Mouse (Mus musculus) olfactory bulb, adult 2 months (tissue): ENCODE measurements around the gene Slc27a1. TPM values are rescaled to one million over a fixed set of nuclear protein-coding genes. Genes with fewer than 3 reads are reported as not detected.
A peak's percentile ranks its signal among the peaks of the same experiment; 100 is the strongest.

Source experiments
- H3K27ac ChIP-seq: fragments of 200-500 bp; 2 replicates; pipeline ENCODE4 v1.5.1; 2012; ENCODE audit warnings: low read depth, low read length; ENCODE audit not compliant: insufficient read depth
- H3K4me1 ChIP-seq: fragments of 200-500 bp; 2 replicates; pipeline ENCODE4 v1.6.1; 2012; ENCODE audit warnings: low read length; ENCODE audit not compliant: control insufficient read depth, insufficient read depth
- H3K4me3 ChIP-seq: fragments of 200-500 bp; 2 replicates; pipeline ENCODE4 v1.5.1; 2012; ENCODE audit warnings: mild to moderate bottlenecking, low read depth, low read length, moderate library complexity; ENCODE audit not compliant: insufficient read depth
- CTCF ChIP-seq: fragments of 200-500 bp; IDR thresholded peaks from 2 replicates; pipeline ENCODE4 v1.5.1; 2012; ENCODE audit warnings: low read depth, mild to moderate bottlenecking, low read length, moderate library complexity; ENCODE audit not compliant: insufficient read depth
- POLR2A ChIP-seq: fragments of 200-500 bp; IDR thresholded peaks from 2 replicates; pipeline ENCODE4 v1.6.1; 2012; ENCODE audit warnings: mild to moderate bottlenecking, low read depth, low read length, moderate library complexity; ENCODE audit not compliant: insufficient read depth
- WGBS: fragments of 180-500 bp; shearing (Covaris S2); methylation state at CpG from one replicate; pipeline ENCODE4 v1.1.7; 2018; 5-methylcytosine and 5-hydroxymethylcytosine counted together
- polyA plus RNA-seq: library from polyadenylated mRNA; stranded (reverse); fragments of >200 nt; gene quantifications from 2 replicates; pipeline ENCODE4 v1.2.4, GENCODE M21; 2012; ENCODE audit warnings: low replicate concordance; ENCODE audit not compliant: missing spikeins, insufficient read depth, insufficient read length

Gene Slc27a1
- polyA plus RNA-seq, 1 experiment: not detected

- H3K27ac ChIP-seq: no peak overlapping the region
- H3K4me3 ChIP-seq: no peak overlapping the region
- peaks cover 24% of the 10 kb centered on the region for H3K4me1 ChIP-seq
- WGBS: 83% methylated on average over 9 of the region's 9 CpGs
- TF ChIP-seq CTCF (no peak), POLR2A (no peak)
Measured at GRCm38 (mm10) chr8:71626753-71627152, 58.1 kb downstream of the Slc27a1 start.

- H3K4me1 ChIP-seq: peaks cover 24% of the 10 kb centered on the region
- WGBS: 56% methylated on average over 9 of the region's 9 CpGs
- TF ChIP-seq CTCF (no peak), POLR2A (no peak)
- no peak overlapping the region for H3K27ac ChIP-seq
- no peak overlapping the region for H3K4me3 ChIP-seq
Measured at GRCm38 (mm10) chr8:71627265-71628099, 58.8 kb downstream of the Slc27a1 start.

GRCm38 (mm10) chr8:71628396-71629095, 59.9 kb downstream of the Slc27a1 start:
- Histone ChIP-seq H3K4me1 (peaks cover 24% of the 10 kb centered on the region), H3K27ac (no peak overlapping the region), H3K4me3 (peak overlapping the region; percentile 45)
- whole genome bisulfite sequencing: 13% methylated on average over 16 of the region's 16 CpGs
- no peak for TF ChIP-seq CTCF
- no peak for TF ChIP-seq POLR2A

GRCm38 (mm10) chr8:71629096-71629697, 60.5 kb downstream of the Slc27a1 start:
- WGBS: 1% methylated on average over 55 of the region's 55 CpGs
- H3K27ac ChIP-seq: no peak overlapping the region
- peak overlapping the region; percentile 45 for H3K4me3 ChIP-seq
- TF ChIP-seq POLR2A (0 out of 2 replicates have a peak, but pooled peaks have one; percentile 19), CTCF (peak; percentile 41; the same call in 1 of the 2 replicates)
- peaks cover 28% of the 10 kb centered on the region for H3K4me1 ChIP-seq

- Histone ChIP-seq H3K4me3 (peak overlapping the region; percentile 45), H3K4me1 (peaks cover 28% of the 10 kb centered on the region), H3K27ac (no peak overlapping the region)
- WGBS: 13% methylated on average over 25 of the region's 25 CpGs
- TF ChIP-seq POLR2A (no peak), CTCF (no peak)
Measured at GRCm38 (mm10) chr8:71629781-71630212, 61.1 kb downstream of the Slc27a1 start.

- 90% methylated on average over 6 of the region's 6 CpGs for WGBS
- peaks cover 28% of the 10 kb centered on the region for H3K4me1 ChIP-seq
Measured at GRCm38 (mm10) chr8:71630761-71631160, 62.1 kb downstream of the Slc27a1 start.

GRCm38 (mm10) chr8:71631897-71632296, 63.2 kb downstream of the Slc27a1 start:
- Histone ChIP-seq H3K4me1 (peaks cover 28% of the 10 kb centered on the region), H3K27ac (no peak overlapping the region), H3K4me3 (no peak overlapping the region)
- no peak for TF ChIP-seq POLR2A
- TF ChIP-seq CTCF: no peak
- 64% methylated on average over 2 of the region's 2 CpGs for WGBS

More at GRCm38 (mm10) chr8:71630761-71631160, 62.1 kb downstream of the Slc27a1 start:
- Histone ChIP-seq H3K4me3 (no peak overlapping the region), H3K27ac (no peak overlapping the region)
- TF ChIP-seq CTCF (no peak), POLR2A (no peak)

- Histone ChIP-seq H3K27ac (no peak overlapping the region), H3K4me1 (peaks cover 22% of the 10 kb centered on the region), H3K4me3 (no peak overlapping the region)
- TF ChIP-seq CTCF (no peak), POLR2A (no peak)
- WGBS: 29% methylated on average over 19 of the region's 22 CpGs
Measured at GRCm38 (mm10) chr8:71633164-71633563, 64.5 kb downstream of the Slc27a1 start.

- TF ChIP-seq POLR2A: no peak
- no peak for TF ChIP-seq CTCF
- WGBS: 30% methylated on average over 26 of the region's 26 CpGs
- no peak overlapping the region for H3K4me3 ChIP-seq
- H3K4me1 ChIP-seq: peaks cover 17% of the 10 kb centered on the region
- H3K27ac ChIP-seq: no peak overlapping the region
Measured at GRCm38 (mm10) chr8:71633981-71634667, 65.4 kb downstream of the Slc27a1 start.

Other genes starting within 250 kb of the Slc27a1 start
- gene Use1, start 202.0 kb upstream of the Slc27a1 start, polyA plus RNA-seq: not detected in 2 replicates
- gene Ocel1, start 197.6 kb upstream of the Slc27a1 start, polyA plus RNA-seq: not detected in 2 replicates
- gene Nr2f6, start 186.9 kb upstream of the Slc27a1 start, polyA plus RNA-seq: not detected in 2 replicates
- not detected in 2 replicates for gene Ushbp1, start 173.1 kb upstream of the Slc27a1 start, polyA plus RNA-seq
- not detected in 2 replicates for gene Babam1, start 172.0 kb upstream of the Slc27a1 start, polyA plus RNA-seq
- gene Ankle1, start 162.9 kb upstream of the Slc27a1 start, polyA plus RNA-seq: not detected in 2 replicates
- gene Abhd8, start 105.2 kb upstream of the Slc27a1 start, polyA plus RNA-seq: not detected in 2 replicates
- not detected in 2 replicates for gene Mrpl34, start 103.9 kb upstream of the Slc27a1 start, polyA plus RNA-seq
- not detected in 2 replicates for gene Dda1, start 99.7 kb upstream of the Slc27a1 start, polyA plus RNA-seq
- gene Ano8, start 82.9 kb upstream of the Slc27a1 start, polyA plus RNA-seq: not detected in 2 replicates
- gene Gtpbp3, start 80.8 kb upstream of the Slc27a1 start, polyA plus RNA-seq: not detected in 2 replicates
- not detected in 2 replicates for gene Plvap, start 57.1 kb upstream of the Slc27a1 start, polyA plus RNA-seq
- not detected in 2 replicates for gene Ccdc194, start 43.2 kb upstream of the Slc27a1 start, polyA plus RNA-seq
- gene Bst2, start 31.4 kb upstream of the Slc27a1 start, polyA plus RNA-seq: not detected in 2 replicates
- not detected in 2 replicates for gene Mvb12a, start 26.0 kb upstream of the Slc27a1 start, polyA plus RNA-seq
- not detected in 2 replicates for gene Tmem221, start 10.0 kb upstream of the Slc27a1 start, polyA plus RNA-seq
- gene Nxnl1, start 2.3 kb upstream of the Slc27a1 start, polyA plus RNA-seq: not detected in 2 replicates
- gene Pgls, start 23.3 kb downstream of the Slc27a1 start, polyA plus RNA-seq: not detected in 2 replicates
- gene Fam129c, start 28.8 kb downstream of the Slc27a1 start, polyA plus RNA-seq: not detected in 2 replicates
- 143 TPM in 1 of 2 replicates, not detected in the other for gene Colgalt1, start 42.1 kb downstream of the Slc27a1 start, polyA plus RNA-seq
- gene Unc13a, start 102.9 kb downstream of the Slc27a1 start, polyA plus RNA-seq: not detected in 2 replicates
- not detected in 2 replicates for gene Jak3, start 107.4 kb downstream of the Slc27a1 start, polyA plus RNA-seq
- gene Insl3, start 120.3 kb downstream of the Slc27a1 start, polyA plus RNA-seq: not detected in 2 replicates
- gene B3gnt3, start 132.9 kb downstream of the Slc27a1 start, polyA plus RNA-seq: not detected in 2 replicates
- gene Fcho1, start 156.8 kb downstream of the Slc27a1 start, polyA plus RNA-seq: 90.9 TPM in 1 of 2 replicates, not detected in the other